Mouse (Mus musculus) limb, embryonic 11.5 days (tissue): Measurements from ENCODE around the gene Cmip. TPM values are rescaled to one million over a fixed set of nuclear protein-coding genes. Genes with fewer than 3 reads are reported as not detected.

ENCODE experiments used
- ATAC-seq: fragments of 200-750 bp; cut with Nextera tagmentation; 2 replicates; pipeline ENCODE4 v1.8.0; 2017; ENCODE audit warnings: low read depth; ENCODE audit not compliant: insufficient number of reproducible peaks, low FRiP score, low TSS enrichment
- DNase-seq: peaks from one replicate; pipeline ENCODE4 v3.0.0-alpha.2; 2015; ENCODE audit warnings: low spot score
- H3K27ac ChIP-seq: fragments of 300-500 bp; sonication (generic); replicated peaks from 2 replicates; pipeline ENCODE4 v1.5.1; 2014; ENCODE audit warnings: low read depth, mild to moderate bottlenecking, low read length
- H3K27me3 ChIP-seq: fragments of 300-500 bp; sonication (generic); 2 replicates; pipeline ENCODE4 v1.6.1; 2014; ENCODE audit warnings: mild to moderate bottlenecking, low read length, mixed read lengths; ENCODE audit not compliant: control insufficient read depth, insufficient read depth
- H3K36me3 ChIP-seq: fragments of 300-500 bp; sonication (generic); 2 replicates; pipeline ENCODE4 v1.6.1; 2014; ENCODE audit warnings: mild to moderate bottlenecking, low read length, moderate library complexity, mixed read lengths; ENCODE audit not compliant: control insufficient read depth, insufficient read depth
- H3K4me1 ChIP-seq: fragments of 300-500 bp; sonication (generic); 2 replicates; pipeline ENCODE4 v1.6.1; 2014; ENCODE audit warnings: low read length, mixed read lengths; ENCODE audit not compliant: control insufficient read depth, insufficient read depth
- H3K4me2 ChIP-seq: fragments of 300-500 bp; sonication (generic); 2 replicates; pipeline ENCODE4 v1.6.1; 2014; ENCODE audit warnings: low read depth, mild to moderate bottlenecking, moderate library complexity; ENCODE audit not compliant: severe bottlenecking
- H3K4me3 ChIP-seq: fragments of 300-500 bp; sonication (generic); 2 replicates; pipeline ENCODE4 v1.5.1; 2014; ENCODE audit warnings: low read depth, low read length
- H3K9ac ChIP-seq: fragments of 300-500 bp; sonication (generic); 2 replicates; pipeline ENCODE4 v1.6.1; 2014; ENCODE audit warnings: mild to moderate bottlenecking, low read length
- H3K9me3 ChIP-seq: fragments of 300-500 bp; sonication (generic); 2 replicates; pipeline ENCODE4 v1.6.1; 2016; ENCODE audit warnings: low read length; ENCODE audit not compliant: control insufficient read depth
- WGBS: fragments of 180-500 bp; shearing (Covaris S2); extraction: QIAGEN DNeasy Blood & Tissue Kit; methylation state at CpG from one replicate; pipeline ENCODE4 v1.1.7; 2014; 5-methylcytosine and 5-hydroxymethylcytosine counted together
- polyA plus RNA-seq: library from polyadenylated mRNA; unstranded; fragments of >200 nt; fragmentation: Nextera tagmentation; extraction: Ambion mirVana; gene quantifications from 2 replicates; pipeline ENCODE4 v1.2.1, GENCODE M21; 2014

Cmip gene
- polyA plus RNA-seq, 1 experiment from 2014 or later: 14.3 TPM

- 86% methylated on average over 14 of the region's 14 CpGs for WGBS
- Histone ChIP-seq H3K27me3 (no peaks in the 10 kb centered on the region), H3K36me3 (no peaks in the 10 kb centered on the region), H3K4me2 (no peak overlapping the region), H3K9me3 (no peaks in the 10 kb centered on the region), H3K27ac (no peak overlapping the region), H3K4me3 (no peak overlapping the region), H3K9ac (no peak overlapping the region), H3K4me1 (peaks cover 17% of the 10 kb centered on the region)
- no peak for DNase-seq
- ATAC-seq: no peak
Observed at GRCm38 (mm10) chr8:117401880-117402279, 145.0 kb downstream of the Cmip start.

GRCm38 (mm10) chr8:117402911-117403704, 146.2 kb downstream of the Cmip start:
- Histone ChIP-seq H3K4me2 (peak overlapping the region; percentile 13; the same call in 1 of the 2 replicates), H3K27ac (no peak overlapping the region), H3K36me3 (no peaks in the 10 kb centered on the region), H3K27me3 (no peaks in the 10 kb centered on the region), H3K9me3 (no peaks in the 10 kb centered on the region), H3K4me3 (no peak overlapping the region), H3K4me1 (peaks cover 17% of the 10 kb centered on the region), H3K9ac (no peak overlapping the region)
- WGBS: 49% methylated on average over 9 of the region's 9 CpGs
- no peak for ATAC-seq
- DNase-seq: peak; percentile 66

DNA sequence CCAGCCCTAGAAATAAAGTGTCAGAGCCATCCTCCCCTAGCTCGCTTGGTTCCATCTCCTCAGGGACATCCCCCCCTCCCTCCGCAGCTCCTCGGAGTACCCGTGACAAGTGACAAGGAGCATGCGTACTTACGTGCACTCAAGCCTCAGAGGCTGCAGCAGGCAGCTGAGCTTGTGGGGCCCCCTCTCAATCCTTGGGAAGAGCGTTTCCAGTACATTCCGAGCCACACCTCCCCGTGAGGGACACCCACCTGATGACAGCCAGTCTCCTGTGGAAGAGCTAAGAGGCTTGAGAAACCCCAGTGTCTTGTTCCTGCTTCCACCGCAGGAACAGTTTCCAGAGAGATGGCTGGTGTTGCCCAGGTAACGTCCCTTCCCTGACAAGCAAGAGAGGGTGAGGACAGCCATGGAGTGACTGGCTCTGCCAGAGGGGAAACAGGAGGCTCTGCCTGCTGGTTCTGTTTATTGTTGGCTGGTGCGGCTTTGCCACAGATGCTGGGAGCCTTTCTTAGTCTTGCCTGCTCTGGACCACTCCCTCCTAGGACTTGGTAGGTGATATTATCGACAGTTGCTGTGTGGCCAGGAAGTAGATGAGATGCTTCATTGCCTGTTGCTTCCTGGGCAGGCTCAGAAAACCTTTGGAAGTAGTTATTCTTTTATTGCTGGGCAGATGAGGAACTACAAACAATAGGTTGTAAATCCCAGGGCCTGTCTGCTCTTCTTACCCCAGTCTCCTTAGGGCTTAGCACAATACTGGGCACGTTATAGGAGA, 147.0 kb downstream of the Cmip start:
- DNase-seq (peak; percentile 39), ATAC-seq (no peak)
- no peak overlapping the region for H3K9ac ChIP-seq
- H3K27ac ChIP-seq: no peak overlapping the region
- H3K36me3 ChIP-seq: no peaks in the 10 kb centered on the region
- 35% methylated on average over 14 of the region's 14 CpGs for WGBS
- H3K4me1 ChIP-seq: peaks cover 21% of the 10 kb centered on the region
- H3K4me3 ChIP-seq: no peak overlapping the region
- no peaks in the 10 kb centered on the region for H3K27me3 ChIP-seq
- H3K4me2 ChIP-seq: peak overlapping the region; percentile 13; the same call in 1 of the 2 replicates
- no peaks in the 10 kb centered on the region for H3K9me3 ChIP-seq

DNA sequence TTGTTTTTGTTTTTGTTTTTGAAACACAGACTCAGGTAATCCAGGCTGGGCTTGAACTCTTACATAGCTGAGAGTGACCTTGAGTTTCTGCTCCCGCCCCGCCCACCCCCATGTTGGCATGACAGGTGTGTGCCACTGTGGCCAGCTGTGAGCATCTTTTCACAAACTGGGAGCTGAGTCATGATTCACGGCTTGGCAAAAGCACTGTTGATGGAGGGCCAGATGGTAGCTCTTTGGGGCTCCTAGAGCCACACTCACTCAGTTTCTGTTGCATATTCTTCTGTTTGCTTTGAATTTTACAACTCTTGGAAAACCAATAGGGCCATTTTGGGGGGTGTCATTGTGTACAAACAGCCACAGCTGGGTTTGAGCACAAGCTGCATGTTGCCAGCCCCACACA, 149.2 kb downstream of the Cmip start:
- no peak overlapping the region for H3K4me2 ChIP-seq
- H3K9me3 ChIP-seq: no peaks in the 10 kb centered on the region
- 91% methylated on average over 3 of the region's 3 CpGs for WGBS
- no peak overlapping the region for H3K27ac ChIP-seq
- no peaks in the 10 kb centered on the region for H3K36me3 ChIP-seq
- no peak overlapping the region for H3K4me3 ChIP-seq
- DNase-seq: no peak
- no peak for ATAC-seq
- peaks cover 21% of the 10 kb centered on the region for H3K4me1 ChIP-seq
- no peaks in the 10 kb centered on the region for H3K27me3 ChIP-seq
- no peak overlapping the region for H3K9ac ChIP-seq

GRCm38 (mm10) chr8:117408634-117409033, 151.8 kb downstream of the Cmip start:
- Histone ChIP-seq H3K4me1 (peaks cover 12% of the 10 kb centered on the region), H3K4me2 (no peak overlapping the region), H3K9ac (no peak overlapping the region), H3K36me3 (no peaks in the 10 kb centered on the region), H3K4me3 (no peak overlapping the region), H3K27me3 (no peaks in the 10 kb centered on the region), H3K9me3 (no peaks in the 10 kb centered on the region), H3K27ac (no peak overlapping the region)
- DNase-seq (no peak), ATAC-seq (no peak)
- WGBS: 90% methylated on average over 7 of the region's 7 CpGs

DNA sequence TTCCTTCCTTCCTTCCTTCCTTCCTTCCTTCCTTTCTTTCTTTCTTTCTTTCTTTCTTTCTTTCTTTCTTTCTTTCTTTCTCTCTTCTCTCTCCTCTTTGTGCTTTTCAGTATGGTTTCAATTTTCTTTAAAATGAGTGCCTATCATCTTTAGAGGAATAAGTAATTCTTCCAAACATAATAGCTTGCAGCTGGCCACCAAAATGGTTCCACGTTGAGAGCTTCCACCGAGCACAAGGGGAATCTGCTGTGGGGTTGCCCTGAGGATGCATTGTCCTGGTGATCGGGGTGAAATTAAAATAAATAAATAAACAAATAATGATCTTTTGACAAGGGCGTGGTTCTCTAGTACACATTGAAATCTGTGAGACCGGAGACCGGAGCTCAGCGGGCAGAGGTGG, 152.2 kb downstream of the Cmip start:
- Histone ChIP-seq H3K9ac (no peak overlapping the region), H3K27ac (no peak overlapping the region), H3K4me3 (no peak overlapping the region), H3K4me1 (peaks cover 7% of the 10 kb centered on the region), H3K9me3 (no peaks in the 10 kb centered on the region), H3K36me3 (no peaks in the 10 kb centered on the region), H3K27me3 (no peaks in the 10 kb centered on the region), H3K4me2 (no peak overlapping the region)
- 75% methylated on average over 7 of the region's 7 CpGs for WGBS
- no peak for ATAC-seq
- no peak for DNase-seq

- Histone ChIP-seq H3K9me3 (no peaks in the 10 kb centered on the region), H3K4me1 (peaks cover 4% of the 10 kb centered on the region; the same call in 1 of the 2 replicates), H3K9ac (no peak overlapping the region), H3K27me3 (no peaks in the 10 kb centered on the region), H3K4me3 (no peak overlapping the region), H3K27ac (no peak overlapping the region), H3K36me3 (no peaks in the 10 kb centered on the region), H3K4me2 (no peak overlapping the region)
- ATAC-seq (no peak), DNase-seq (no peak)
- WGBS: 81% methylated on average over 10 of the region's 10 CpGs
Observed at GRCm38 (mm10) chr8:117410391-117410790, 153.5 kb downstream of the Cmip start.

- Histone ChIP-seq H3K9me3 (no peaks in the 10 kb centered on the region), H3K27me3 (no peaks in the 10 kb centered on the region), H3K36me3 (no peaks in the 10 kb centered on the region), H3K4me2 (no peak overlapping the region), H3K4me3 (no peak overlapping the region), H3K9ac (no peak overlapping the region), H3K27ac (no peak overlapping the region), H3K4me1 (peaks cover 4% of the 10 kb centered on the region; the same call in 1 of the 2 replicates)
- DNase-seq: no peak
- WGBS: 66% methylated on average over 10 of the region's 10 CpGs
- ATAC-seq: no peak
Observed at GRCm38 (mm10) chr8:117410901-117411300, 154.0 kb downstream of the Cmip start.
